Mouse (Mus musculus) brain, embryonic 18.5 days (tissue): ENCODE measurements around the gene Gm32687.
"Not testable (repeated sequence)": the region's sequence is repeated elsewhere in the genome, so short reads cannot be mapped to it uniquely, and the experiment has no call there.

Experiments
- DNase-seq: peaks from one replicate; pipeline ENCODE4 v3.0.0-alpha.2; 2012; ENCODE audit warnings: low read depth, low spot score

Gm32687 gene

DNA sequence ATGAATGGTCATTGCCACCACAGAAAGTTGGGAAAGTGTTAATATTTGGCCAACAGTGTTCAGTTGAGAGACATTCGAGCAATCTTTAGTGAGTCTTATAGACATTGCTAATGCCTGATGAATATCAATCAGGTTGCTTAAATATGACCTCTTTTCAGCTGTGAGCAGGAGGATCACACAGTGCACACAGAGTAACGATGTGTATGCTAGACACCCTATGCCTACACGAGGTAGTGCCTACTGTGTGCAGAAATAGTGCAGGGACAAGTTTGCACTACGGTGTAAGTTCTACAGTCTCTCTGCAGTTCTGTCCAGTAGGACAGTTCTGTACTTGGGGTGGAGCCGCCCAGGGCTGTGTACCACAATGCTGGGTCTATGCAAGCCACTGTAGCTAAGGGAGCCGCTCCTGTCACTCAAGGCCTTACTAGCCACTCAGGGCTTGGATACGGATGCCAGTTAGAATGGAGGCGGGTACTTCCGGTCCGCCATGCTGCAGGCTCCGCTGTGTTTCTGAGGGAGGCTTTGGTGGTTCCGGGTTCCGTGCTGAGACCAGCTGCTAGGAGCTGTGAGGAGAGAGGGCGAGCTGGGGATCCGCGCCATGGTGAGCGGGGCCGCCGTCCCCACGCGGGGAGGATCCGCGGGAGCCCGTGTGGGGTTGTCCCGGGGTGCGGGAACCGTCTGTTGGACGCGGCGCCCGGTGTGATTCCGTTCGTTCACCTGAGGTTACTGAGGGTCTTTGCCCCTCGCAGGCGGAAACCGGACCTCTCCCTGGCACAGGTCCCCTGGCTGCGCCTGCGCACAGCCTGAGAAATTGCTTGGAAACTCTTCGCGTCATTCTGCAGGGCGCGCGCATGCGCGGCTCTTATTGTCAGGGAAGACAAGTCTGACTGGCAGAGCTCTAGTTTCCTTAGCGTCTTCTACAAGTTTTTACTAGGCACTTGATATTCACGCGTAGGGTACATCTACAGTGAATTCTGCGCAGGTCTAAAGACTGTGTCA is at the start of gene Gm32687:
Gene Gm32687, plus strand, starts transcription at position 526 of the 999 bp plus-strand sequence.
- DNase-seq = not testable (repeated sequence)

- DNase-seq = not testable (repeated sequence)
Measured at GRCm38 (mm10) chr10:81846219-81846618, 17.5 kb upstream of the Gm32687 start.

- not testable (repeated sequence) for DNase-seq
Measured at GRCm38 (mm10) chr10:81929842-81930743, 66.4 kb downstream of the Gm32687 start, which contains the start of gene Zfp781. Gene Zfp781 (minus strand): TSS chr10:81930480.
